Mouse (Mus musculus): ENCODE measurements at regions not wholly inside any gene's neighbourhood (a gene's known extent, or its start where the extent isn't known, plus 50 kb on each side); places are given as distances from the start of the nearest gene placed in this dataset.

- no peak for TF ChIP-seq CTCF (IDR thresholded peaks at IDR 0.05; ENCODE audit: low read depth, low read length)
- no peak for TF ChIP-seq POLR2A (IDR thresholded peaks at IDR 0.05; ENCODE audit: extremely low read depth, insufficient read depth, low read length)
Measured at GRCm38 (mm10) chrX:42401091-42401490, 88.4 kb upstream of the Tex13c2 start.

All from liver, adult 2 months (tissue).